Comparison of ENCODE assay signal across 9 mouse cellular contexts in genomic region chr4:44712051-44712700, GRCm38 (mm10). TPM values are rescaled to one million over a fixed set of nuclear protein-coding genes. Genes with fewer than 3 reads are reported as not detected.
DNase-seq lines count a peak whose midpoint lies in the region; ATAC-seq and TF ChIP-seq lines count a peak whose summit lies in the region.
"Had no signal": no experiment of that assay in that cellular context is flagged by ENCODE, and none has a peak within 500 bp of the region (broad histone marks: within the 10 kb centered on the region; RNA-seq: fewer than 3 reads in every experiment).

No protein-coding gene starts in this region.

- TF ChIP-seq CTCF in bone marrow, adult 2 months (IDR thresholded peaks at IDR 0.05; ENCODE audit: control insufficient read depth, insufficient read depth, low read length): no peak

- no peak for TF ChIP-seq POLR2A in bone marrow, adult 2 months (IDR thresholded peaks at IDR 0.05; ENCODE audit: borderline replicate concordance, control insufficient read depth, low read depth, low read length)

- H3K27me3 ChIP-seq in heart, embryonic 10.5 days (ENCODE audit: insufficient read depth, poor library complexity, severe bottlenecking): peaks cover 98% of the 10 kb centered on the region
- peaks cover 99% of the 10 kb centered on the region for H3K27me3 ChIP-seq in hindbrain, embryonic 10.5 days (ENCODE audit: insufficient read depth, poor library complexity, severe bottlenecking)

- no peak overlapping the region for H3K27ac ChIP-seq in heart, embryonic 10.5 days
- peak overlapping the region; percentile 97 for H3K27ac ChIP-seq in bone marrow, adult 2 months (ENCODE audit: control insufficient read depth, insufficient read depth, low read depth, low read length, poor library complexity)
- peak overlapping the region; percentile 88 for H3K27ac ChIP-seq in hindbrain, embryonic 10.5 days

- no peak for DNase-seq in heart, embryonic 10.5 days (ENCODE audit: low spot score)
- DNase-seq in heart, adult 9 months (ENCODE audit: low spot score in 2 of 2): no peak
- peak; percentile 68 for DNase-seq in hindbrain, embryonic 10.5 days (ENCODE audit: low spot score)
- DNase-seq in mesoderm, embryonic 11.5 days (ENCODE audit: low read depth, low spot score): peak; percentile 39
- DNase-seq in frontal cortex, adult 2 months (ENCODE audit: extremely low spot score in 1 of 2, low spot score in 1 of 2): no peak
- no peak for DNase-seq in left cerebral cortex, postnatal 25 days (ENCODE audit: low spot score in 2 of 2)

- WGBS in heart, embryonic 10.5 days: under 1% methylated on average over 25 of the region's 25 CpGs
- 4% methylated on average over 25 of the region's 25 CpGs for WGBS in bone marrow, adult 2 months
- WGBS in hindbrain, embryonic 10.5 days: under 1% methylated on average over 25 of the region's 25 CpGs

- intact Hi-C loops in left cerebral cortex, postnatal 25 days (cut with DNase I): no loop called here

- no peak for ATAC-seq in activated CD4-positive, CD25-positive, alpha-beta regulatory T cell, adult 4 months

- H3K36me3 ChIP-seq in heart, embryonic 10.5 days: no peaks in the 10 kb centered on the region
- H3K36me3 ChIP-seq in hindbrain, embryonic 10.5 days: no peaks in the 10 kb centered on the region
- H3K36me3 ChIP-seq: G1E had no signal

- no peaks in the 10 kb centered on the region for H3K9me3 ChIP-seq in heart, embryonic 10.5 days
- H3K9me3 ChIP-seq in hindbrain, embryonic 10.5 days: no peaks in the 10 kb centered on the region
- H3K9me3 ChIP-seq: G1E had no signal

- H3K4me1 ChIP-seq in heart, embryonic 10.5 days: peaks cover 20% of the 10 kb centered on the region
- H3K4me1 ChIP-seq in bone marrow, adult 2 months (ENCODE audit: control insufficient read depth, insufficient read depth, low read length): no peaks in the 10 kb centered on the region; the same call in 1 of the 2 replicates
- peaks cover 44% of the 10 kb centered on the region for H3K4me1 ChIP-seq in hindbrain, embryonic 10.5 days (replicated peaks)

- H3K4me3 ChIP-seq in heart, embryonic 10.5 days: peak overlapping the region; percentile 45
- peak overlapping the region; percentile 3 for H3K4me3 ChIP-seq in bone marrow, adult 2 months (replicated peaks; ENCODE audit: control insufficient read depth, low read depth, low read length)
- H3K4me3 ChIP-seq in hindbrain, embryonic 10.5 days: peak overlapping the region; percentile 50

RNA-seq across cellular contexts. Expression of gene Pax5, which starts 1.9 kb away (rescaled TPM):
- polyA plus RNA-seq in heart, embryonic 10.5 days (2016; fragmentation: Nextera tagmentation; extraction: Ambion mirVana): 0.03 TPM in 1 of 2 replicates, not detected in the other
- polyA plus RNA-seq in bone marrow, adult 2 months (2011; ENCODE audit: insufficient read depth, insufficient read length, low replicate concordance, missing spikeins): 18.0 and 35.6 TPM in 2 replicates
- 4.4 and 4.9 TPM in 2 replicates for polyA plus RNA-seq in hindbrain, embryonic 10.5 days (2016; fragmentation: Nextera tagmentation; extraction: Ambion mirVana)
- polyA plus RNA-seq in frontal cortex, adult 2 months (2012; rRNA removed): 0.04 and 0.08 TPM in 2 replicates
- under 1 TPM in 1 of 2 experiments, not detected in 1; 0.18 TPM for total RNA-seq in left cerebral cortex, postnatal 25 days (2021)
- polyA plus RNA-seq in activated CD4-positive, CD25-positive, alpha-beta regulatory T cell, adult 4 months (2017; shearing (Covaris generic)): 1 to 10 TPM in 1 of 2 experiments, not detected in 1; 2.2 TPM
- polyA plus RNA-seq: G1E had no signal

RNA-seq across cellular contexts. Expression of gene Zcchc7, which starts 43.5 kb away (rescaled TPM):
- 22.9 and 23.7 TPM in 2 replicates for polyA plus RNA-seq in heart, embryonic 10.5 days (2016; fragmentation: Nextera tagmentation; extraction: Ambion mirVana)
- 31.5 and 43.4 TPM in 2 replicates for polyA plus RNA-seq in bone marrow, adult 2 months (2011; ENCODE audit: insufficient read depth, insufficient read length, low replicate concordance, missing spikeins)
- polyA plus RNA-seq in hindbrain, embryonic 10.5 days (2016; fragmentation: Nextera tagmentation; extraction: Ambion mirVana): 19.5 and 25.3 TPM in 2 replicates
- polyA plus RNA-seq in frontal cortex, adult 2 months (2012; rRNA removed): 69.6 and 73.2 TPM in 2 replicates
- total RNA-seq in left cerebral cortex, postnatal 25 days (2021): 10 to 100 TPM; 54.6 to 60.4 TPM
- polyA plus RNA-seq in activated CD4-positive, CD25-positive, alpha-beta regulatory T cell, adult 4 months (2017; shearing (Covaris generic)): 100 to 1,000 TPM in 1 of 2 experiments, 10 to 100 TPM in 1; 96.7 to 132 TPM

Comparison
In these comparisons a context has a peak if more than half of its experiments do, and no peak if none do; other contexts are left out.
1. DNase-seq: peak in hindbrain, embryonic 10.5 days (single experiment) and mesoderm, embryonic 11.5 days (single experiment); none in heart, embryonic 10.5 days (single experiment), heart, adult 9 months (0 of 2), frontal cortex, adult 2 months (0 of 2) and left cerebral cortex, postnatal 25 days (0 of 2).
2. Peak in every context shown above with its lines, with median percentiles within 50 percentile points of each other: H3K4me3 ChIP-seq.